Mouse (Mus musculus): ENCODE results near the gene Nrgn.

Nrgn gene

DNA sequence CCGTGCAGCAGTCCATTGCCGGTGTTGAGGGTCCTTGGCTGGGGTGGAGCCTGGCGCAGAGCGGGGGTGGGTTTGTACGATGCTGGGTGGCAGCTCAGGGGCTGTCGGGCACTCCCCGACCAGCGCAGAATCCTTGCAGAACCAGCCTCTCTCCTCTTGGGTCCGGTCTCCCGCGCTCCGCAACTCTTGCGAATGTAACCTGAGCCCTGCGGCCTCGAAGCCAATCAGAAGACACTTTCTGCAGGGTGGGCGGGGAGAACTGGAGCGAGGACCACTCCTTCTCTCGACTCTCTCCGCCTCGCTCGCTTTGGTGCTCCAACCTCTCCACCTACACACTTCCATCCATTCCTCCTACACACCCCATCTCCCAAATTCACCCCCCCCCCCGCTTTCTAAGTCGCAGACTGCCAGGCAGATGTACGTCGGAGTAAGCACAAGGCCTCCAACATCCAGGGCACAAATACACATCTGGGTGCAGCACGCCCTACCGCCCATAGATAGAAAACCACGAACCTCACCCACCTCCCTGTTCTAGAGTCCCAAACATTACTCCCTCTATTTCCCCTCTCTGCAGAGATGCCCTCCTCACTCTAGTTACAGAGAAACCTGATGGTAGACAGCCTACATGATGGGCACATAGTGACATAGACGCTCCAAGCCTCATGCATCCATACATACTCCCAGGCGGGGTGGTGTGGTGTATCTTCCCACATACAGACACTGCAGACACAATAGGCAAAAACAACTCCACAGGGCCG, at the start of gene Nrgn:
Gene Nrgn, minus strand, starts transcription at position 369 of the 758 bp plus-strand sequence.
- no peak for DNase-seq (ENCODE audit: low read depth in 1 of 2, low spot score in 2 of 2)

DNA sequence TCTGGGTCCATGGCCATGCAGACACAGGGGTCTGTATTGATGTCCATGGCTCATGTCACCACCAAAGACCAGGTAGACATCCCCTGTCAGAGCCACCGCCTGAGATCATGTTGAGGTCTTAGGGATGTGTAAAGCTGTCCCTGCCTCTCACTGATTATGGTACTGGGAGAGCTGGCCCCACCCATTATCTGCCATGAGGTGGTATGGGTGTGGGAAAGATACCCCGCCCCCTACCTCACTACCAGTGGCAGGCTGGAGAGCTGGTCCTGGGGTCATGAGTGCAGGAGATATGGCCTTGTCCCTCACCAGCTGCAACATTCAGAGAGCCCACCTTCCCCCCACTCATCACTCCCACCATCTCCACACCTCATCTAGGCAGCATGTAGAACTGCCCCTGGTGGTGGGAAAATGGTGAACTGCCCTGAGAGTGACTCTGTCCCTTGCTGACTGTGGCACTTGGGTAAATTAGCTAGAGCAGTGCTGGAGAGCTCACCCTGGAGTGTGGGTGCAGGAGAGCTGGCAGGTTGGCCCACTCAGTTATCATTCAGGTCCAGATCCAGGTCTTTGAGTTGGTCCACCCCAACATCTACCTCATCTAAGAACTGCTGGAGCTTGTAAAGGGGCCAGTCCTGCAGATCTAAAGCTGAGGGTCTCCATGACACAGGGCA, 48.0 kb upstream of the Nrgn start:
- no peak for DNase-seq (ENCODE audit: low read depth in 1 of 2, low spot score in 2 of 2)

DNA sequence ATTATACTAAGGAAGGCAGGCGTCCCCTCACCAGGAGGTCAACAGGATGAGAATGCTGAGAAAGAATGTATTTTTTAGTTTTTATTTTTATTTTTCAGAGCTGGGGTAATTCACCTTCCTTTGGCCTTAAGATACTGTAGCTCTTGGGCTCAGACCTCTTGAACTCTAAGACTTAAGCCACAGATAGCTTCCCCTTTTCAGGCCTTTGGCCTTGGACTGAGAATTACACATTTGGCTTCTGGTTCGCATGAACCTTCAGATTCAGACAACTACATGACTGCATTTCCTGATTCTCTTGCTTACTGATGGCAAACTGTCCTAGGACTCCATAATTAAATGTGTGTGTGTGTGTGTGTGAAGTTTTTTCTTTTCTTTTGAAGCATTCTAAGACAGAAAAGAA, 45.9 kb upstream of the Nrgn start:
- no peak for DNase-seq (ENCODE audit: low read depth in 1 of 2, low spot score in 2 of 2)

DNA sequence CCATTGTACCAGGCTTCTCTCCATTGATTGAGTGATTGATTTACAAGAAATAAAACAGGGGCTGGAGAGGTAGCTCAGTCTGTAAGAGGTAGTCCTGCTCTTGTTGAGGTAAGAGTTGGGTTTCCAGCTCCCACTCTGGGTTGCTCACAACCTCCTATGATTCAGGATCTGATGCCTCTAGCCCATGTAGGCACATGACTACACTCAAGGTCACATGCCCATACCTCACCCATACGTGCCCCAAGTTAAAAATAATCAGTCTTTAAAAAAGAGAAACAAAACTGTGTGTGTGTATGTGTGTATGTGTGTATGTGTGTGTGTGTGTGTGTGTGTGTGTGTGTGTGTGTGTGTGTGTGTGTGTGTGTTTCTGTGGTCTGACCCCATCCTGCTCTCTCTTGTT, 42.9 kb upstream of the Nrgn start:
- no peak for DNase-seq (ENCODE audit: low read depth in 1 of 2, low spot score in 2 of 2)

DNA sequence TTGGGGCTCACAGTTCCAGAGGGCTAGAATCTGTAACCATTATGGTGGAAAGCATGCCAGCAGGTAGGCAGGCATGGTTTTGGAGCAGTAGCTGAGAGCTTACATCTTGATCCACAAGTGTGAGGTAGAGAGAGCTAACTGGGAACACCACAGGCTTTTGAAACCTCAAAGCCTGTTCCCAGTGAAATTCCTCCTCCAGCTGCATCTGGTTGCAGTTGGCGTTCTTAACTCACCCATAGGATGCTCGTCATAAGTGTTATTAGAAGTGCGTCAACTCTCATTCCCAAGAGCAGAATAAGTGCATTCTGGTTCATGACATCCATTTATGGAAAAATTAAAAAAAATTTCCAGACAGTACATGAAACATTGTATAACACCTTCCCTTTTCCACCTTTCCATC, 41.0 kb upstream of the Nrgn start:
- DNase-seq (ENCODE audit: low read depth in 1 of 2, low spot score in 2 of 2), result no peak

DNA sequence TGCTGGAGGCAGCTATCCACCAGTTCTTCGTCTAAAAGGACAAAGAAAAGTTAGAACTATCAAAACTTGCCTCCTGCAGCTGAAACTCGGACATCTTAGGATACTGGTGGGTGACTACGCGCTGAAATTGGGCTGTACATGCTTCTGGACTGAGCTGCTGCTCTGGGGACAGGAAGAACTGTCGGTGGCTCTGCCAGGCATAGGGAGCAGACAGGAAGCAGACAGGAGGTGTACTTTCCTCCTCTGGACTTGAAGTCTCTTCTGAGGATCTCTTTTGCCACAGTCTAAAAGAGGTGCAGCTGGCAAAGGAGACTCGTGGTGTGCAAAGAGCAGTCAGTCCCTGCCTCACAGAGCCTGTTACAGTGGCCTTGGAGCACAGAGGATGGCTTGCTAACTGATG, 39.9 kb upstream of the Nrgn start:
- no peak for DNase-seq (ENCODE audit: low read depth in 1 of 2, low spot score in 2 of 2)

DNA sequence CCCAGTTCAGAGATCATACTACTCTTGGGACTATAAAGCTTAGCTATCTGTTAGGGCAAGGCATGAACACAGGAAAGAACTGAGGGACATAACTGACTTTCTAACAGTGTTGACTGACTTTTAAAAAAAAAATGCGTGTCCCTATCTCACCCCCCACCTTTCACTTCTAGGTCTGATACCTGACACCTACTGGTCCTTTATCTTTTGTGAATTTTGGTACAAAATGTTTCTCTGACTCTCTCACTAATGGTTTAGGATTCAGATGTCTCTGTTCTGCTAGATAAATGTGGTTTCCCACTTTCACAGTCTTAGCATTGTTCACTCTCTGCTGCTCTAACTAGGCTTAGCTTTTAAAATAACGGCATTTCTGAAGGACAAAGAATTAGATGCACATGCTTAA, 39.3 kb upstream of the Nrgn start:
- DNase-seq (ENCODE audit: low read depth in 1 of 2, low spot score in 2 of 2), result no peak

DNA sequence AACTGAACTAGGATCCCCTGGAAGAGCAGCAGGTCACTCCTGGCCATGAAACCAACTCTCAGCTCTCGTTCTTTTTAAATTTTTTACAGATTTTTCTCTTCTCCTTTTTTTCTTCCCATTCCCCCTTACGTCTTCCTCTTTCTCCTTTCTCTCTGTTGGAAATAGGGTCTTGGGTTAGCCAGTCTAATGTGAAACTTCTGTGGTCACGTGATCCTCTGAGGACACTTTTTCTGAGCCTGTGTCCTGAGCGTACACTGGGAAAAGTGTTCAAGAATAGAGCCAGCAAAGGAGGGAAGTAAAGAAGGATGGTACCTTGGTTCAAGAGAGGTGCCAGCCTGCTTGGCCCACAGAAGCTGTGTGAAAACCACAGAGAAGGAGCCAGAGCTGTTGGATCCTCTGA, 37.7 kb upstream of the Nrgn start:
- DNase-seq (ENCODE audit: low read depth in 1 of 2, low spot score in 2 of 2), result no peak

DNA sequence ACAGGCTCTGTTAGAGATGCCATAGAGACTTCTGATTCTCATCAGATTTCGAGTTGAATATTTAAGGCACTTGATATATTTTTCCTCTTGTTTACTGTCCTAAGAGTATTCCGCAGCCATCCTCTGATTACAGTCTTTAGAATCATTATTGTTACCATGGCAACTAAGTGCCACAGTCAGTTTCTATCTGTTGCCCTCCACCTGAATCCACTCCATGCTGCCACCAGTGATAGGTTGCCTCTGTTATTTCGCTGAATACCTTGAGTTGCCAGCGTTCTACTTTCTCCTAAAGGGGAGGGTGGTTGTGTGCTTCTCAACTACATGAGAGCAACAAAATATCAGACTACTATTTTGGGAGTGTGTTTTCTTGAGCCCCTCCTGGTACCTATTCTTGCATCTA, 34.0 kb upstream of the Nrgn start:
- DNase-seq (ENCODE audit: low read depth in 1 of 2, low spot score in 2 of 2), result no peak

DNA sequence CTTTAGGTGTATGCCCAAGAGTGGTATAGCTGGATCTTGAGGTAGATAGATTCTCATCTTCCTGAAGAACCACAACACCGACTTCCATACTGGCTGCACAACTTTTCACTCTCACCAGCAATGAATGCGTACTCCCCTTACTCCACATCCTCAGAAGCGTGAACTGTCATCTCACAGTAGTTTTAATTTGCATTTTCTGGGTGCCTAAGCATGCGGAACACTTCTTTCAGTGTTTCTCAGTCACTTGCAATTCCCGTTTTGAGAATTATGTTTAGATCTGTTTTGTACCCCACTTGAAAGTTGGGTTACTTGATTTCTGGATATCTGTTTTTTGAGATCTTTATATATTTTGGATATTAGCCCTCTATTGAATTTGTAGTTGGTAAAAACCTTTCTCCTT, 30.9 kb upstream of the Nrgn start:
- no peak for DNase-seq (ENCODE audit: low read depth in 1 of 2, low spot score in 2 of 2)

DNA sequence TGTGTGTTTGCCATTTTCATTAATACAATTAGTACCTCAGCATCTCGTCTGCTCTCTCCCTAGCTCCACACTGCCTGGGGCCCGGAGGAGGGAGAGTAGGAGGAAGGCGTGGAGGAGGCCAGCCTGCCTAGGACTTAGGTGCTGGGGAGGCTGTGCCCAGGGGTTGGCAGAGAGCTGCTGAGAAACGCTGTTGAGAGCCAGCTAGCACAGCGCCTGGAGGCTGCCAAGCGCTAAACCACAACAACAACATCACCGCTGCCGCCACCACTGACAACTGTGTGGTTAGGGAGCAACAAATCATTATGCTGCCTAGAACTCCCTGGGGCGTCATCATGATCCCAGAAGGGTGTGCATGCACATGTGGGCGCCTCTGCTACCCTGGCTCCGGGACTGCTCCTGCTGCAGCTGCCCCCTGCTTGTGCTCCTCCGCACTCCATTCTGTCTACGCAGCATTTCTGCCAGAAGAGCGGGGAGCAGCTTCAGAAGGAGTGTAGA, 23.8 kb upstream of the Nrgn start:
- DNase-seq (ENCODE audit: low read depth in 1 of 2, low spot score in 2 of 2), result no peak

DNA sequence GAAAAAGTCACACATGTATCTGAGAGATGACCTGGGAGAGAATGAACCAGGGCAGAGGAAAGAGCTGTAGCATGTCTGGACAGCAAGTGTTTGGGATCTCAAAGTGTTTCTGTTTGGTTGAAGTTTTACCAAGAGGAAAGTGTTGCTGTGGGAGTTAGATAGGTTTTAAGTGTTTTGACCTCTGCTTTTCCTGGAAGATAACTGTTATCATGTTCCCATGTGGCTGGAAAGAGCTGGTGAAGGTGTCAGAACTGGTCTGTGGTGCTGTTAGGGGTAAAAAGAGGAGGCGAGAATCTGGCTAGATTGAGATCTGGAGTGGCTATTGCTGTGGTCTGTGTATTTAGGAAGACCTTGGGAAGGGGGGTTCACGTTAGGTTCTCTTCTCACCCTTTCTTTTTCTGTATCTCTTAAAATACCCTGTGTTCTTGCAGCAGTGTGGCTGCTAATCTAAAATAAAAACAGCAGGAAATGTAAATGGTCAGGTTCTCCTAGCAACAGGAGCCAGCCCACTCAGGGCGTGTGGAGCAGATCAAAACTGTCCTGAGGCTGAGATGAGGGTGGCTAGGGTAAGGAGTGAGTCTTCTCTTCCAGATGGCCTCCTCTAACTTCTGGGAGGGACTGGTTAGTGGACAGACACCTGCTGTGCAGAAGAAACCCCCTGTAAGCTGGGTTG, 19.6 kb upstream of the Nrgn start:
- DNase-seq (ENCODE audit: low read depth in 1 of 2, low spot score in 2 of 2), result no peak

DNA sequence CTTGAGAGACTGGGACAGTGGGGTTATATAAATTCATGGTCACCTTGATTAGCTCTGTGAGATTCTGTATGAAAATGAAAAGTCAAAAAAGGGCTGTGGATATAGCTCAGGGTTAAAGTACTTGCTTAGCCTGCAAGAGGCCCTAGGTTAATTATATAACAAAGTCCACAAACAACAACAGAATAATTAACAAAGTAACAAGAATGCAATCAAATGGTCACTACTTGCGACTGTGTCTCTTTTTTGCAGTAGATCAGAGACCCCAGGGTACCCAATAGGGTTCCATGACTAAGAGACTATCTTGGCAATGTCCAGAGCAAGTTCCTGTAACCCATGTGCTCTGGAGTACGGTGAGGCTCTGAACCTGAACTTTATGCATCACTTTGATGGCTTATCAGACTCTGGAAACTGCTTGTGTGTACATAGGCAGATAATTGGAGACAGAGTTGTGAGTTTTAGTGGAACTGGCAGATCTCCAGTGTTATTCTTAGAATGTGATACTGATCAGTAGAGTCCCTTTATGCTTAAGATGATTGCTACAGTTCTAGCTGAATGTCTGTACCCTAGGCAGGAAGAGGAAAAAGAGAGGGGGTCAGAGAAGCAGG, 16.6 kb upstream of the Nrgn start:
- no peak for DNase-seq (ENCODE audit: low read depth in 1 of 2, low spot score in 2 of 2)

DNA sequence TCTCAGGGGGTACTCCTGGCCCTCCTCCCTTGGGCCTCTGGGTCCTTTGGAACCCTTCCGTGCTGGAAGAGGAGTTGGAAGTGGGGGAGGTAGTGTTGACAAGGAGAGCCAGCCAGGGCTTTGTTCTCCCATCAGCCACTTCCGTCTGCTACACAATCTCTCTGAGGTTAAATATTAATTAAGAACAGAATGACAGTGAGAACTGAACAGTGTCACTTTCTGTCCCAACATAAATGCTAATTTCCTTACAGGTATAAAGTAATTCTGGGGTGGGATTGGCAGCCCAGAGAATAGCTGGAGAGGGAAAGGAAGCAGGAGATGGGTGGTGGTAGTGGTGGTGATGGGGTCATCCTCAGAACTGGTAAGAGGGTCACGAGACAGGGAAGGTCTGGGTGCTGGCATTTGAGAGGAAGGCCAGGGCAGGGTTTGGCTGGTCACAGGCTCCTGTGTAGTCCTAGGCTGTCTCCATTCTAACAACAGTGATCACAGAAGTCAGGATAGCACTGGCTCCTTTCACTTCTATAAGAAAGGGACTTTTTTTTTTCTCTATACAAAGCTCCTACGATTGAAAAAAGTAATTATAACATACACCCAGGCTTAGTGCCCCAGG, 16.0 kb upstream of the Nrgn start:
- DNase-seq (ENCODE audit: low read depth in 1 of 2, low spot score in 2 of 2), result no peak

DNA sequence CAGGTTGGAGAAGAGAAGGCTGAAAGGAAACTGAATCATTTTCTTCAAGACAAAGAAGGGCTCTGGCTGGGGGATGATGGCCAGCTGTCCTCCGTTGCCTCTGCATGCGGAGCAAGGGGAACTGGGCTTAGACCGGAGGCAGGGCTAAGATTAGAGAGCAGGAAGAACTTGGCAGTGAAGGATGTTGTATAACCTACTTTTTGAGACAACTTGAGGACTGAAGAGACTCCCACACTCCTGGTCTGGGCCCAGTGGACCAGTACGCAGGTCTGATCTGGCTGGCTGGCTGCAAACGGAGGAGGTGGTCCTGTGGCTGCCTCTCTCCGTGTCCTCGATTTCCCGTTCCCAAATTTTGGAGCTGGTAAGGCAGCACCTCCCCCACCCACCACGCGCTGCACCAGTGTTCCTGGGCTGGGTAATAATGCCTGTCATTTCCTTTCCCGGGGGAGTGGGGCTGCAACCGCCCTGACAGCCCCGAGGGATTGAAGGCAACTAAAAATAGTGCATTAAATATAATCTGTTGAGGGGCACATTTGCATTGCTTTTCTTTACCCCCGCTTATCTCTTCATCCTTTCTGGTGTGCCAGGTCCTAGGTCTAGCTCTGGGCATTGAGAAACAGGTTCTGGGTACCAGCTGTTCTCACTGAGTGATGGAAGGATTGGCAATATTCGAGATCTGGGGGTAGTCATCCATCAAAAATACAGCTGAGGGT, 15.3 kb upstream of the Nrgn start:
- no peak for DNase-seq (ENCODE audit: low read depth in 1 of 2, low spot score in 2 of 2)

DNA sequence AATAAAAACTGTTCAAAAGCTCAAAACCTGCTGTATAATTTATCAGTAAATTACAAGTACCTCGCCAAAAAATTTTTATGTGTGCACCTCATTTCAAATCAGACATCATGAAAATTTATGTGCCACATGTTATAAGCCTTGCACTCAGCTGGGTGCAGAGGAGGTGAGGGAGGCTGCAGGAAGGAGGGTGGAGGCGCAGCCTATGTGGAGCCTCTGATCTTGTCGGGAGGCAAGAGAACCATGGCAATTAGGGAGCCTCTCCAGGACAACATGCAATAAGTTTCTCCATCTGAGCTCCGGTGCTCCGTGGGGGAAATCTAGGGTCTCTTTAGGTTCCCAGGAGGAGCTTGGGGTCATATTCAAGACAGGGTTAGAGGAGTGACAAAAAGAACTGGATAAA, 14.8 kb upstream of the Nrgn start:
- no peak for DNase-seq (ENCODE audit: low read depth in 1 of 2, low spot score in 2 of 2)

DNA sequence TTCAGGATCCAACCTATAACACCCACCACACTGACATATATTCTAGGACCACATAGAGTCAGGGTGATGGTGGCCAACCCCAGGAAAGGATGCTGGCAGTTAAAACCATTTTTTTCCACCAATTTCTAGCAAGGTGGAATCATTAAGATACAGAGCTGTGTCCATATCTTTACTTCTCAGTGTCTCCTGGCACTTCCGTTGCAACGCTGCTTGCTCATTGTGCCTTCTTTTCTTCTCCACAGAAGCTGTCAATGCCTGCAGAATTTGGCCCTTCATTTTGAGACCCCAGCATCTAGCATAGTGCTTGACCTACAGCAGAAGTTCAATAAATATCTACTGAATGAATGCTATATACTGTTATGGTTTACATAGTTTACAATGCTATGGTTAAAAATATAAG, 14.3 kb upstream of the Nrgn start:
- DNase-seq (ENCODE audit: low read depth in 1 of 2, low spot score in 2 of 2), result no peak

DNA sequence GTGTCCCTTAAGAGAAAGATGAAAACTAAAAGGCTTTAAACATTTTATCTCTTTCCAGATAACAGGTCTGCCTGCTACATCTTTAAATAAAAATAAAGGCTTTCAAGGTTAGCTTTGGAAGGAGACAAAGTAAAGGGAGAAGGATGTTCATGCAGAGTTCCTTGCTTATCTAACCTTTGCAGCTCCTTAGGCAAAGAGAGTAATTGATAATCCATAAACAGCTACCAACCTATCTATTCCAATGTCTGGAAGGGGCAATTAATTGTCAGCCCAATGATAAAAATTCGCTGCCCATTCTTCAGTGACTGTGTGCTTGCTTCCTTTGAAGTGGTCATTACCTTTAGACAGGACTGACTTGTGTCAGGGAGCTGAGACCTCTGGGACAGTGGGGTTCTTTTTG, 11.1 kb upstream of the Nrgn start:
- no peak for DNase-seq (ENCODE audit: low read depth in 1 of 2, low spot score in 2 of 2)

DNA sequence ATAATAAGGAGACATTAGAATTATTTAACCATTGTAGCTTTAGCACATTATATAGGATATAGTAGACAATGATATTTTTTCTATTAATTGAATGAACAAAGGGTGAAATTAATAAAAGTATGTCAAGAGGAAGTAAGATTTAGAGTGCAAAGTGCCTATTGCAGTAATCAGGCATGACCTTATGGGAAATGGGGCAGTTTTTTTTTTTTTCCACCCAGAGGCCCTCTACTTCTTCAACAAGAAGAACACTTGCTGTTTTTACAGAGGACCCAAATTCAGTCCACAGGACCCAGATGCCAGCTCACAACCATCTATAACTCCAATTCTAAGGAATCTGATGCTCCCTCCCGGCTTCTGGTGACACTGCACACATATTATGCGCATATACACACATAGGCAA, 7.9 kb upstream of the Nrgn start:
- no peak for DNase-seq (ENCODE audit: low read depth in 1 of 2, low spot score in 2 of 2)

DNA sequence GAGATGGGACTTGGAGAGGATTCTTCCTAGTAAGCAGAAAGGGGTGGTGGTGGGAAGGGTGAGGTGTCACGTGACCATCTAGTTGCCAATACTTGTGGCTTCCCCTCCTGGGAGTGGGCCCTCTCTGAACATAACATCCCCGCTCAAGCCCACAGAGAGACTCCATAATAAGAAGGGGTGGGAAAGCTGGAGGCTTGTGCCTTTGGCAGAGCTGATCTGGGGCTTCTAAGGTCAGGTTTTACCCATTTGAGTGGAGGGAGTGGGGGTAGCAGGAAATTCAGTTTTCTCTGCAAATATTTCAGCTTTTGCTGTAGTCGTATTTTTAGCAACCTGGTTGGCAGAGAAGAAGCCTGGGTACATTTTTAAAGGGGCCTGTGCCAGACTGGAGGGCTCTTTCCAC, 3.7 kb upstream of the Nrgn start:
- DNase-seq (ENCODE audit: low read depth in 1 of 2, low spot score in 2 of 2), result no peak
